Mouse (Mus musculus) hindbrain, embryonic 15.5 days (tissue): ENCODE measurements around the gene Smco1. TPM values are rescaled to one million over a fixed set of nuclear protein-coding genes. Genes with fewer than 3 reads are reported as not detected.

Experiments
- ATAC-seq: fragments of 200-750 bp; cut with Nextera tagmentation; 2 replicates; pipeline ENCODE4 v1.8.0; 2017; ENCODE audit warnings: low read depth, moderate number of reproducible peaks, moderate TSS enrichment; ENCODE audit not compliant: low FRiP score
- H3K27ac ChIP-seq: fragments of 300-500 bp; sonication (generic); replicated peaks from 2 replicates; pipeline ENCODE4 v1.5.1; 2015; ENCODE audit warnings: mild to moderate bottlenecking, inconsistent platforms
- H3K27me3 ChIP-seq: fragments of 300-500 bp; sonication (generic); 2 replicates; pipeline ENCODE4 v1.6.1; 2015; ENCODE audit warnings: control low read depth, inconsistent platforms
- H3K36me3 ChIP-seq: fragments of 300-500 bp; sonication (generic); 2 replicates; pipeline ENCODE4 v1.6.1; 2015; ENCODE audit warnings: control low read depth, inconsistent platforms
- H3K4me1 ChIP-seq: fragments of 300-500 bp; sonication (generic); replicated peaks from 2 replicates; pipeline ENCODE4 v1.6.1; 2015; ENCODE audit warnings: control low read depth, inconsistent platforms
- H3K4me2 ChIP-seq: fragments of 300-500 bp; sonication (generic); 2 replicates; pipeline ENCODE4 v1.6.1; 2015; ENCODE audit warnings: moderate library complexity, mild to moderate bottlenecking, inconsistent platforms
- H3K4me3 ChIP-seq: fragments of 300-500 bp; sonication (generic); 2 replicates; pipeline ENCODE4 v1.5.1; 2015; ENCODE audit warnings: mild to moderate bottlenecking, inconsistent platforms
- H3K9ac ChIP-seq: fragments of 300-500 bp; sonication (generic); 2 replicates; pipeline ENCODE4 v1.6.1; 2015; ENCODE audit warnings: inconsistent platforms
- H3K9me3 ChIP-seq: fragments of 300-500 bp; sonication (generic); 2 replicates; pipeline ENCODE4 v1.6.1; 2016; ENCODE audit warnings: control low read depth, inconsistent platforms
- WGBS: fragments of 180-500 bp; shearing (Covaris S2); methylation state at CpG from one replicate; pipeline ENCODE4 v1.1.7; 2015; 5-methylcytosine and 5-hydroxymethylcytosine counted together
- microRNA counts: library from miRNA; unstranded; fragments of <30 nt; microRNA quantifications from one replicate; lab custom pipeline; 2016
- microRNA-seq: library from miRNA; unstranded; fragments of <30 nt; microRNA quantifications from one replicate; pipeline ENCODE4, GENCODE M21; 2016
- polyA plus RNA-seq: library from polyadenylated mRNA; unstranded; fragments of >200 nt; fragmentation: Nextera tagmentation; extraction: Ambion mirVana; gene quantifications from 2 replicates; pipeline ENCODE4 v1.2.1, GENCODE M21; 2015

Gene Smco1
- polyA plus RNA-seq, 1 experiment from 2014 or later: not detected

DNA sequence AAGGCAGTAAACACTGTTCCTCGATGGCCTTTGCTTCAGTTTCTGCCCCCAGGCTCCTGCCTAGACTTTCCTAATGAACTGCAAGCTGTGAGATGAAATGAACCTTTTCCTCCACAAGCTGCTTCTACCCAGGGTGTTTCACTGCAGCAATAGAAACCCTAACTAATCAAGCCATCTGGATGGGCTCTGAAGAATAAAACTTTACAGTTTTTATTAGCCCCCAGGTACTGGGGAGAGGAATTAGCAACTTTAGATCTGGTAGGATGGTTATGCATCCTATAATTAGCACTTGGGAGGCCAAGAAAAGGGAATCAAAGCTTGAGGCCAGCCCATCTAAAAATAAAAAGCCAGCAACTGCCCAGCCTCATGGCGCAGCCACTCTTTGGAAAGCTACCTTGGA is 45.3 kb downstream of the Smco1 start:
- H3K4me2 ChIP-seq: no peak overlapping the region
- no peaks in the 10 kb centered on the region for H3K36me3 ChIP-seq
- no peaks in the 10 kb centered on the region for H3K9me3 ChIP-seq
- H3K4me1 ChIP-seq: no peaks in the 10 kb centered on the region
- H3K4me3 ChIP-seq: no peak overlapping the region
- no peaks in the 10 kb centered on the region for H3K27me3 ChIP-seq
- WGBS: 74% methylated on average over 2 of the region's 2 CpGs
- no peak for ATAC-seq
- H3K9ac ChIP-seq: no peak overlapping the region
- no peak overlapping the region for H3K27ac ChIP-seq

GRCm38 (mm10) chr16:32323953-32324352 is 52.7 kb downstream of the Smco1 start:
- ATAC-seq: no peak
- Histone ChIP-seq H3K4me3 (no peak overlapping the region), H3K4me2 (no peak overlapping the region), H3K27ac (no peak overlapping the region), H3K36me3 (no peaks in the 10 kb centered on the region), H3K9ac (no peak overlapping the region), H3K4me1 (no peaks in the 10 kb centered on the region), H3K27me3 (no peaks in the 10 kb centered on the region), H3K9me3 (no peaks in the 10 kb centered on the region)
- 35% methylated on average over 7 of the region's 7 CpGs for WGBS

MicroRNA genes within 50 kb of the gene (microRNA counts, 519-probe panel; counts per million panel counts)
- microRNA mmu-miR-1946a (lab: Ali Mortazavi, UCI): 2,211 counts per million, percentile 26 among the panel's probes with 10 or more counts

Small RNA genes within 50 kb of the gene (microRNA-seq; reads per million reads assigned to microRNA genes)
- gene Mir1946a: not detected

Other genes starting within 250 kb of the Smco1 start
- gene Pak2, start 192.1 kb upstream of the Smco1 start, polyA plus RNA-seq: 30.1 and 31.8 TPM in 2 replicates
- gene Pigx, start 171.7 kb upstream of the Smco1 start, polyA plus RNA-seq: 101 TPM in 2 replicates
- 44.2 and 48.2 TPM in 2 replicates for gene Cep19, start 171.7 kb upstream of the Smco1 start, polyA plus RNA-seq
- gene Nrros, start 105.9 kb upstream of the Smco1 start, polyA plus RNA-seq: 8.0 and 8.4 TPM in 2 replicates
- gene Bex6, start 91.6 kb upstream of the Smco1 start, polyA plus RNA-seq: not detected in 2 replicates
- 20.5 and 21.8 TPM in 2 replicates for gene Fbxo45, start 24.3 kb upstream of the Smco1 start, polyA plus RNA-seq
- 13.9 and 15.1 TPM in 2 replicates for gene Wdr53, start 24.2 kb upstream of the Smco1 start, polyA plus RNA-seq
- gene Rnf168, start 6.0 kb downstream of the Smco1 start, polyA plus RNA-seq: 26.9 TPM in 2 replicates
- gene Ubxn7, start 60.8 kb downstream of the Smco1 start, polyA plus RNA-seq: 19.1 and 23.0 TPM in 2 replicates
- gene Tm4sf19, start 129.0 kb downstream of the Smco1 start, polyA plus RNA-seq: not detected in 2 replicates
- gene Tctex1d2, start 148.2 kb downstream of the Smco1 start, polyA plus RNA-seq: 34.5 and 39.0 TPM in 2 replicates
- gene Pcyt1a, start 159.5 kb downstream of the Smco1 start, polyA plus RNA-seq: 45.6 and 46.8 TPM in 2 replicates
- gene Slc51a, start 216.4 kb downstream of the Smco1 start, polyA plus RNA-seq: 0.16 and 0.30 TPM in 2 replicates
- gene Zdhhc19, start 224.8 kb downstream of the Smco1 start, polyA plus RNA-seq: 0.22 and 0.24 TPM in 2 replicates